Mouse (Mus musculus): Measurements from ENCODE around the gene Cyp2c54.

DNA sequence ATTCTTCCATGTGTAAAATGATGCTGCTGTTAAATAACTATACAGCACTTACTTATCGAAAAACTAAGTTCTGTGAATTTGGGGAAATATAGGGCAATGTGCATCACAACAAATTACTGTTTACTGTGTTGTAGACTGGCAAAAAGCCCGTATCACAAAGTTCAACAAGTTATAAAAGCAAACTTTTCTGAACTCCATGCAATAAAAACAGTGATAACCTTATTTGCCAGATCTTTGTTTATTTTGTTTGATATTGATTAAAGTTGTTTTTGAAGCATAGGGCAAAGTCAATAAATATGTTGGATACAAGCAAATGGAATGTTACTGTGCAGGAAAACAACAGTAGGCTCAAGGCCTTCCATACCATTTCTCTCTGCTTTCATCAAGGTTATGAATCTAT lies 84.2 kb downstream of the Cyp2c54 start:
- TF ChIP-seq CTCF (IDR thresholded peaks at IDR 0.05; ENCODE audit: borderline replicate concordance, insufficient read depth, low read depth, low read length) (no peak), POLR2A (IDR thresholded peaks at IDR 0.05; ENCODE audit: borderline replicate concordance, insufficient read depth, low read length) (no peak)
